8 mouse cellular contexts compared by ENCODE assay signal in the genomic region with DNA sequence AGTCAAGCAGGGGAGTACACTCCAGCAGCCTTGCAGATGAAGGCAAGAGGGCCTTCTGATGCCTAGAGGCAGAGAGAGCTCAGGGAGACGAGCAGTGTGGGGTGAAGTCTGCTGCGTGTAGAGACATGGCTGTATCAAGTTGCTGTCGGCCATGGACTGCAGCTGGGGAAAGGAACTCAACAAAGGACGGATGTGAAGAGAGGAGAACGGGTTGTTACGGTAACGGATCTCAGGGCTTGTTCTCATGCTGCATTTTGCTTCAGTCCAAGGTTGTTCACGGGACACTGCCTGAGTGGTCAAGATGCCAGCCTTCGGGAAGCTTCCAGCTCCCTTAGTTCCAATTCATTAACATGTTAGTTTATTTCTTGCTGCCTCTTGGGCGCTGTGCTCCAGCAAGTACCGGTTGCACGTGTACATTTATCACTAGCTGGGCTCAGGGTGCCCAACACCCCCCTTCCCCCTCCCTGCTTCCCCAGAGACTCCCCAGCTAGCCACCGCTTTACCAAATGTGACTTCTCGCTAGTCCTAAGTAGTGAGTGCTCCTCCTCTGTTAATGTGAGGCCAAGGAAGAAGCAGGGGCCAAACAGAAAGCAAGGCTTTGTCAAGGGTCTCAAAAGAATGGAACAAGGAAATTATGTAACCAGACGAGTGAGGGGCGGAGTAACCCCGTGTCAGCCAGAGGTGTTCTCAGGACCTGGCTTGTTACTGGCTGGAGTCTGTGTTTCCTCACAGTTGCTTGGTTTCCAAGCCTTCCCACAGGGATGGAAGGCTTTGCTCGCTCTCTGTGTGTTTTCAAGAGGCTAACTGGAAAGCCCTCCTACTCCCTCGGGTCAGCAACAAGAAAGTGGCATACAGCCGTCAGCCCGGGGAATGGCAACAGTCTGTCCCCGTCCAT.
DNase-seq lines count a peak whose midpoint lies in the region; ATAC-seq lines count a peak whose summit lies in the region.

No protein-coding gene starts in this region.

- H3K27me3 ChIP-seq in kidney, embryonic 16.5 days (ENCODE audit: insufficient read depth, low read length), result no peaks in the 10 kb centered on the region
- no peaks in the 10 kb centered on the region for H3K27me3 ChIP-seq in hindbrain, embryonic 12.5 days
- H3K27me3 ChIP-seq in midbrain, embryonic 11.5 days (ENCODE audit: control insufficient read depth, insufficient read depth, low read length), result no peaks in the 10 kb centered on the region

- peaks cover 29% of the 10 kb centered on the region for H3K4me1 ChIP-seq in kidney, embryonic 16.5 days (ENCODE audit: insufficient read depth, low read length)
- H3K4me1 ChIP-seq in hindbrain, embryonic 12.5 days, result peaks cover 26% of the 10 kb centered on the region
- peaks cover 15% of the 10 kb centered on the region for H3K4me1 ChIP-seq in midbrain, embryonic 11.5 days (ENCODE audit: control insufficient read depth, insufficient read depth, low read length)

- H3K27ac ChIP-seq in kidney, embryonic 16.5 days (ENCODE audit: low read length), result no peak overlapping the region
- H3K27ac ChIP-seq in hindbrain, embryonic 12.5 days, result 0 out of 2 replicates have a peak overlapping the region, but pooled peaks have one; percentile 1
- no peak overlapping the region for H3K27ac ChIP-seq in midbrain, embryonic 11.5 days (ENCODE audit: low read depth, low read length)

- H3K9me3 ChIP-seq in kidney, embryonic 16.5 days (ENCODE audit: low read length), result no peaks in the 10 kb centered on the region
- H3K9me3 ChIP-seq in hindbrain, embryonic 12.5 days (replicated peaks), result no peaks in the 10 kb centered on the region
- no peaks in the 10 kb centered on the region for H3K9me3 ChIP-seq in midbrain, embryonic 11.5 days (ENCODE audit: control insufficient read depth, low read length)

- WGBS in kidney, embryonic 16.5 days, result 40% methylated on average over 22 of the region's 22 CpGs
- WGBS in hindbrain, embryonic 12.5 days, result 36% methylated on average over 22 of the region's 22 CpGs
- WGBS in midbrain, embryonic 11.5 days, result 48% methylated on average over 22 of the region's 22 CpGs

- peak; percentile 51; the same call in 1 of the 2 replicates for ATAC-seq in kidney, embryonic 16.5 days (ENCODE audit: low FRiP score, low TSS enrichment)
- ATAC-seq in hindbrain, embryonic 12.5 days (ENCODE audit: low FRiP score), result peak; percentile 27; the same call in 1 of the 2 replicates
- no peak for ATAC-seq in midbrain, embryonic 11.5 days (ENCODE audit: low FRiP score)

- DNase-seq in kidney, postnatal 36 days, result no peak
- peak; percentile 57 for DNase-seq in embryo, embryonic 10.5 days (ENCODE audit: low spot score)
- peak; percentile 87 for DNase-seq in midbrain, embryonic 11.5 days (ENCODE audit: low spot score, missing footprints)
- DNase-seq in gastrocnemius, adult 18-20 months (ENCODE audit: low spot score), result no peak
- DNase-seq in spleen, adult 12 weeks (ENCODE audit: low spot score), result no peak
- no peak for DNase-seq in urinary bladder, adult 18-20 months (ENCODE audit: low spot score in 2 of 2)

- H3K36me3 ChIP-seq in kidney, embryonic 16.5 days (ENCODE audit: insufficient read depth, low read length), result no peaks in the 10 kb centered on the region
- no peaks in the 10 kb centered on the region for H3K36me3 ChIP-seq in hindbrain, embryonic 12.5 days
- no peaks in the 10 kb centered on the region for H3K36me3 ChIP-seq in midbrain, embryonic 11.5 days (ENCODE audit: control insufficient read depth, insufficient read depth, low read length)

- no peak overlapping the region for H3K4me3 ChIP-seq in kidney, embryonic 16.5 days (ENCODE audit: low read length)
- H3K4me3 ChIP-seq in hindbrain, embryonic 12.5 days, result no peak overlapping the region
- H3K4me3 ChIP-seq in midbrain, embryonic 11.5 days (ENCODE audit: low read depth, low read length), result no peak overlapping the region

- H3K4me2 ChIP-seq in kidney, embryonic 16.5 days (replicated peaks; ENCODE audit: low read depth, low read length), result peak overlapping the region; percentile 20
- peak overlapping the region; percentile 37 for H3K4me2 ChIP-seq in hindbrain, embryonic 12.5 days (replicated peaks)
- H3K4me2 ChIP-seq in midbrain, embryonic 11.5 days, result no peak overlapping the region

- 0 out of 2 replicates have a peak overlapping the region, but pooled peaks have one; percentile 2 for H3K9ac ChIP-seq in kidney, embryonic 16.5 days (replicated peaks; ENCODE audit: low read length)
- no peak overlapping the region for H3K9ac ChIP-seq in hindbrain, embryonic 12.5 days
- H3K9ac ChIP-seq in midbrain, embryonic 11.5 days (ENCODE audit: low read length), result no peak overlapping the region

Comparison
In these comparisons a context has a peak if more than half of its experiments do, and no peak if none do; other contexts are left out.
1. DNase-seq: peak in embryo, embryonic 10.5 days (single experiment) and midbrain, embryonic 11.5 days (single experiment); none in kidney, postnatal 36 days (0 of 2), gastrocnemius, adult 18-20 months (single experiment), spleen, adult 12 weeks (single experiment) and urinary bladder, adult 18-20 months (0 of 2).